Mouse (Mus musculus): Measurements from ENCODE around the gene Nubpl. TPM values are rescaled to one million over a fixed set of nuclear protein-coding genes. Genes with fewer than 3 reads are reported as not detected.

Nubpl gene
- polyA plus RNA-seq, 1 experiment from 2014 or later: 17.8 TPM

- Histone ChIP-seq H3K27me3 (ENCODE audit: control insufficient read depth, insufficient read depth, low read length) (no peaks in the 10 kb centered on the region), H3K4me3 (ENCODE audit: low read depth, low read length) (no peak overlapping the region), H3K9me3 (ENCODE audit: control insufficient read depth, low read length) (no peaks in the 10 kb centered on the region), H3K9ac (ENCODE audit: low read length) (no peak overlapping the region), H3K36me3 (ENCODE audit: control insufficient read depth, insufficient read depth, low read length) (no peaks in the 10 kb centered on the region), H3K27ac (replicated peaks; ENCODE audit: low read depth, low read length) (no peak overlapping the region), H3K4me1 (ENCODE audit: control insufficient read depth, insufficient read depth, low read length) (0 out of 2 replicates have a peak, but pooled peaks cover 3% of the 10 kb centered on the region), H3K4me2 (ENCODE audit: low read depth, severe bottlenecking) (no peak overlapping the region)
- 70% methylated on average over 9 of the region's 9 CpGs for WGBS
- ATAC-seq (ENCODE audit: insufficient number of reproducible peaks, low FRiP score, low TSS enrichment, low read depth): no peak
- no peak for DNase-seq (ENCODE audit: low spot score)
Observed at GRCm38 (mm10) chr12:52318426-52318825, 220.9 kb downstream of the Nubpl start.

GRCm38 (mm10) chr12:52319156-52319555, 221.6 kb downstream of the Nubpl start:
- 49% methylated on average over 6 of the region's 6 CpGs for WGBS
- no peak for ATAC-seq (ENCODE audit: insufficient number of reproducible peaks, low FRiP score, low TSS enrichment, low read depth)

GRCm38 (mm10) chr12:52328488-52328887, 231.0 kb downstream of the Nubpl start:
- peaks cover 7% of the 10 kb centered on the region; the same call in 1 of the 2 replicates for H3K4me1 ChIP-seq (ENCODE audit: control insufficient read depth, insufficient read depth, low read length)
- no peak overlapping the region for H3K4me3 ChIP-seq (ENCODE audit: low read depth, low read length)
- ATAC-seq (ENCODE audit: insufficient number of reproducible peaks, low FRiP score, low TSS enrichment, low read depth) (no peak), DNase-seq (ENCODE audit: low spot score) (no peak)
- 92% methylated on average over 4 of the region's 4 CpGs for WGBS
- no peak overlapping the region for H3K9ac ChIP-seq (ENCODE audit: low read length)
- no peaks in the 10 kb centered on the region for H3K36me3 ChIP-seq (ENCODE audit: control insufficient read depth, insufficient read depth, low read length)
- no peak overlapping the region for H3K27ac ChIP-seq (replicated peaks; ENCODE audit: low read depth, low read length)
- no peaks in the 10 kb centered on the region for H3K27me3 ChIP-seq (ENCODE audit: control insufficient read depth, insufficient read depth, low read length)
- no peak overlapping the region for H3K4me2 ChIP-seq (ENCODE audit: low read depth, severe bottlenecking)
- H3K9me3 ChIP-seq (ENCODE audit: control insufficient read depth, low read length): no peaks in the 10 kb centered on the region

More at GRCm38 (mm10) chr12:52319156-52319555, 221.6 kb downstream of the Nubpl start:
- Histone ChIP-seq H3K4me1 (ENCODE audit: control insufficient read depth, insufficient read depth, low read length) (0 out of 2 replicates have a peak, but pooled peaks cover 3% of the 10 kb centered on the region), H3K4me3 (ENCODE audit: low read depth, low read length) (no peak overlapping the region), H3K4me2 (ENCODE audit: low read depth, severe bottlenecking) (no peak overlapping the region), H3K9ac (ENCODE audit: low read length) (no peak overlapping the region), H3K9me3 (ENCODE audit: control insufficient read depth, low read length) (no peaks in the 10 kb centered on the region), H3K27me3 (ENCODE audit: control insufficient read depth, insufficient read depth, low read length) (no peaks in the 10 kb centered on the region), H3K36me3 (ENCODE audit: control insufficient read depth, insufficient read depth, low read length) (no peaks in the 10 kb centered on the region), H3K27ac (replicated peaks; ENCODE audit: low read depth, low read length) (no peak overlapping the region)
- no peak for DNase-seq (ENCODE audit: low spot score)

DNA sequence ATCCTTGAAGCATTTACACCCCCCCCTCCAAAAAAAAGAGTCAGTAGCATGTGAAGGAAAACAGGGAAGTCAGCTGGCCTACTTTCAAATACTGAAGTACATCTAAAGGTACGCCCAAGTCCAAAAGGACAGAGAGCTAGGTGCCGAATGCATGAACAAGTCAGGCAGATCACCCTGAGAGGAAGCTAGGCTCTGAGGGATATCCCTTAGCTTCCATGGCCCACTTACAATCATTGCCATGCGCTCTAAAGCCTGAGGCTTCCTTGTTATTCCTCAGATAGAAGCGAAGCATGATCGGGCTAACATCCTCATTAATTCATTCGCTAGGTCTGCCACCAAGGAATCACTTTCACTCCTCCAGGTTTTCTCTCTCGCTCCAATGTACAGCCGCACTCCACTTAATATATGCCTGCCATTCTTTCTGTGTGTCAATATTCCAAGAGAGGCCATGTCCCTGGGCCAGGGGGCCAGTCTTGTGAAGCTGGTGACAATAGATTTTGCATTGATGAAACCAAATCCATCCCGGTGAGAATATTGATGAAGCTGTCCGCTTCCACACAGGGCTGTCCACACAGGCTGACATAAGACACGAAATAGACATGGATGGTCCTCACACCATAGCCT, 237.7 kb downstream of the Nubpl start:
- Histone ChIP-seq H3K4me2 (ENCODE audit: low read depth, severe bottlenecking) (no peak overlapping the region), H3K9me3 (ENCODE audit: control insufficient read depth, low read length) (no peaks in the 10 kb centered on the region), H3K4me3 (ENCODE audit: low read depth, low read length) (no peak overlapping the region), H3K9ac (ENCODE audit: low read length) (no peak overlapping the region), H3K27me3 (ENCODE audit: control insufficient read depth, insufficient read depth, low read length) (no peaks in the 10 kb centered on the region), H3K27ac (replicated peaks; ENCODE audit: low read depth, low read length) (no peak overlapping the region), H3K36me3 (ENCODE audit: control insufficient read depth, insufficient read depth, low read length) (no peaks in the 10 kb centered on the region), H3K4me1 (ENCODE audit: control insufficient read depth, insufficient read depth, low read length) (peaks cover 7% of the 10 kb centered on the region; the same call in 1 of the 2 replicates)
- ATAC-seq (ENCODE audit: insufficient number of reproducible peaks, low FRiP score, low TSS enrichment, low read depth) (no peak), DNase-seq (ENCODE audit: low spot score) (no peak)
- WGBS: 92% methylated on average over 11 of the region's 11 CpGs

DNA sequence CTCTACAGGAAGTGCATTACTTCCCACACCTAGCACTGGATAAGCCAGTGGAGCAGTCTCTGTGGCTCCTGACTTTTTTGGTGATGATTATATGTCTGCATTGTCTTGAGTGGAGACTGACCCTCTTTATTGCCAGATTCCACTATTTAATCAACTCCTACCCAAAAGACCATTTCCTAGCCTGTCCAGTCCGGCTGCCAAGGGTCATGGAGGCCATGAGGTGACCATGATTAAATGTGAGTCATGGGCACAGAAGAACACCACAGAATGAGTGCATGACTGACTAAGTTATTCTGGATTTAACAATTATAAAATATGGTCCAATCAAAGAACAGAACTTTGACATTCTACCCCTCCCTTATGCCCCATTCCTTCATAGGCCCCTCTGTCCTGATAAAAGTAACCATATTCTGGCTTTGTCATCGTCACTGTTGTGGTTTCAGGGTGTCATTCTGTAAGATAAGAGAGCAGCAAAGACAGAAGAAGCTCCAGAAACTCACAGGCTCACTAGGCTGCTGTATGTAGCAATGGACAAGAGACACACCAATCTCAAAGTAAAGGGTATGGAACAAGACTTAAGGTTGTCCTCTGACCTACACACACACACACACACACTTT, 240.7 kb downstream of the Nubpl start:
- Histone ChIP-seq H3K9ac (ENCODE audit: low read length) (no peak overlapping the region), H3K27me3 (ENCODE audit: control insufficient read depth, insufficient read depth, low read length) (no peaks in the 10 kb centered on the region), H3K36me3 (ENCODE audit: control insufficient read depth, insufficient read depth, low read length) (no peaks in the 10 kb centered on the region), H3K4me2 (ENCODE audit: low read depth, severe bottlenecking) (no peak overlapping the region), H3K27ac (replicated peaks; ENCODE audit: low read depth, low read length) (no peak overlapping the region), H3K9me3 (ENCODE audit: control insufficient read depth, low read length) (no peaks in the 10 kb centered on the region), H3K4me1 (ENCODE audit: control insufficient read depth, insufficient read depth, low read length) (no peaks in the 10 kb centered on the region), H3K4me3 (ENCODE audit: low read depth, low read length) (no peak overlapping the region)
- 73% methylated on average over 2 of the region's 2 CpGs for WGBS
- ATAC-seq (ENCODE audit: insufficient number of reproducible peaks, low FRiP score, low TSS enrichment, low read depth) (no peak), DNase-seq (ENCODE audit: low spot score) (no peak)

DNA sequence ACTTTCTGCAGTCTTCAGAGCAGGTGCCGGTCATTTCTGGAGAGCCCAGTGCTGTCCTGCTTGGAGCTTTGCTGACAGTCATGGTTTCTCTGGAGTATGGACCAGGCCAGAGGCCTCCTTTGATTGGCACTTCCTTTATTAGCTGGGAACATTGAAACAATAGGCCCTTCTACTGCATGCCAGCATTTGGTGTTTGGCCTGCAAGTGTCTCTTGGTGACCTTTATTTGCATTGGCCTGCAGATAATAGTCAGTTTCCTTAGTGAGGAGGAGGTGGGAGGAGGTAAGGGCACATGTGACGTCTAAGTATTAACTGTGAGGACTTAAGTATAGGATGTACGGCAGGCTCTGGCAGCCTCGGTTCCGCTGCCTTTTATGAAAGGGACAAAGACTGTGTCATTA, 249.1 kb downstream of the Nubpl start:
- Histone ChIP-seq H3K27ac (replicated peaks; ENCODE audit: low read depth, low read length) (no peak overlapping the region), H3K4me2 (ENCODE audit: low read depth, severe bottlenecking) (no peak overlapping the region), H3K4me1 (ENCODE audit: control insufficient read depth, insufficient read depth, low read length) (peaks cover 7% of the 10 kb centered on the region; the same call in 1 of the 2 replicates), H3K9me3 (ENCODE audit: control insufficient read depth, low read length) (no peaks in the 10 kb centered on the region), H3K27me3 (ENCODE audit: control insufficient read depth, insufficient read depth, low read length) (no peaks in the 10 kb centered on the region), H3K9ac (ENCODE audit: low read length) (no peak overlapping the region), H3K36me3 (ENCODE audit: control insufficient read depth, insufficient read depth, low read length) (no peaks in the 10 kb centered on the region), H3K4me3 (ENCODE audit: low read depth, low read length) (no peak overlapping the region)
- ATAC-seq (ENCODE audit: insufficient number of reproducible peaks, low FRiP score, low TSS enrichment, low read depth) (no peak), DNase-seq (ENCODE audit: low spot score) (no peak)
- 64% methylated on average over 5 of the region's 5 CpGs for WGBS

DNA sequence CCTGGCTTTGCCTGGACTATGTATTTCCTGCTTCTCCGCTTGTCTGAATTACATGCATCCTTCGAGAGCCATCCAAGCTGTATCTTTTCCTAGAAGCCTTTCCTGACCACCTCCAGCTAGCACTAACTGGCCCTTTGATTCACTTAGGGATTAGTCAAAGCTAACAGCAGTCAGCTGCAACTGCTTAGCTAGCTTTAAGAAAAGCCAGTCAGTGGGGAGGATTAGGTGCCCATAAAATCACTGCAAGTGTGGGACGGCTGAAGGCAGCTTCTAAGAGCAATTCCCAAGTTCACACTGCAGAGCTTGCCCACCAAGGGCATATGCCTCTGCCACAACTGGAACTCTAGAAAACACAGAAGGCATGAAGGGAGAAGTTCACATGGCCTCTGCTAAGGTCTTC, 252.7 kb downstream of the Nubpl start:
- H3K36me3 ChIP-seq (ENCODE audit: control insufficient read depth, insufficient read depth, low read length): no peaks in the 10 kb centered on the region
- 23% methylated on average over 3 of the region's 3 CpGs for WGBS
- no peaks in the 10 kb centered on the region for H3K9me3 ChIP-seq (ENCODE audit: control insufficient read depth, low read length)
- no peak overlapping the region for H3K4me2 ChIP-seq (ENCODE audit: low read depth, severe bottlenecking)
- ATAC-seq (ENCODE audit: insufficient number of reproducible peaks, low FRiP score, low TSS enrichment, low read depth) (no peak), DNase-seq (ENCODE audit: low spot score) (no peak)
- peaks cover 7% of the 10 kb centered on the region; the same call in 1 of the 2 replicates for H3K4me1 ChIP-seq (ENCODE audit: control insufficient read depth, insufficient read depth, low read length)
- no peak overlapping the region for H3K9ac ChIP-seq (ENCODE audit: low read length)
- H3K27me3 ChIP-seq (ENCODE audit: control insufficient read depth, insufficient read depth, low read length): no peaks in the 10 kb centered on the region
- H3K4me3 ChIP-seq (ENCODE audit: low read depth, low read length): no peak overlapping the region
- H3K27ac ChIP-seq (replicated peaks; ENCODE audit: low read depth, low read length): no peak overlapping the region

- Histone ChIP-seq H3K9me3 (ENCODE audit: control insufficient read depth, low read length) (no peaks in the 10 kb centered on the region), H3K4me2 (ENCODE audit: low read depth, severe bottlenecking) (no peak overlapping the region), H3K27me3 (ENCODE audit: control insufficient read depth, insufficient read depth, low read length) (no peaks in the 10 kb centered on the region), H3K9ac (ENCODE audit: low read length) (no peak overlapping the region), H3K36me3 (ENCODE audit: control insufficient read depth, insufficient read depth, low read length) (no peaks in the 10 kb centered on the region), H3K4me3 (ENCODE audit: low read depth, low read length) (no peak overlapping the region), H3K4me1 (ENCODE audit: control insufficient read depth, insufficient read depth, low read length) (0 out of 2 replicates have a peak, but pooled peaks cover 2% of the 10 kb centered on the region), H3K27ac (replicated peaks; ENCODE audit: low read depth, low read length) (no peak overlapping the region)
- DNase-seq (ENCODE audit: low spot score): no peak
- 51% methylated on average over 10 of the region's 10 CpGs for WGBS
- no peak for ATAC-seq (ENCODE audit: insufficient number of reproducible peaks, low FRiP score, low TSS enrichment, low read depth)
Observed at GRCm38 (mm10) chr12:52359484-52359883, 261.9 kb downstream of the Nubpl start.

All from limb, embryonic 11.5 days (tissue).